Mouse (Mus musculus): ENCODE results near the gene Gsn.

DNA sequence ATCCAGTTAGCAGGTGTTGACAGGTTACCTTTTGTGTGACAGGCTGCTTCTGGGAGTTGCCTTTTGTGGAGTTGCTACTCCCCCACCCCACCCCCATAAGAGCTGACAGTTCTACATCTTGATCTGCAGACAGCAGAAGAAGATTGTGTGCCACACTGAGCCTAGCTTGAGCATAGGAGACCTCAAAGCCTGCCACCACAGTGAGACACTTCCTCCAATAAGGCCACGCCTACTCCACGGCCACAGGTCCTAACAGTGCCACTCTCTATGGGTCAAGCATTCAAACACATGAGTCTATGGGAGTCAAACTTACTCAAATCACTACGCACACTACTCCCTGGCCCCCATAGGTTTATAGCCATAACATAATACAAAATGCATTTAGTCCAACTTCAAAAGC is 37.4 kb upstream of the Gsn start:
- TF ChIP-seq EP300 (IDR thresholded peaks at IDR 0.05; ENCODE audit: low read depth) (no peak), CTCF (IDR thresholded peaks at IDR 0.05; ENCODE audit: low read depth) (no peak)

Data from liver, postnatal 0 days (tissue).